In the genomic region with DNA sequence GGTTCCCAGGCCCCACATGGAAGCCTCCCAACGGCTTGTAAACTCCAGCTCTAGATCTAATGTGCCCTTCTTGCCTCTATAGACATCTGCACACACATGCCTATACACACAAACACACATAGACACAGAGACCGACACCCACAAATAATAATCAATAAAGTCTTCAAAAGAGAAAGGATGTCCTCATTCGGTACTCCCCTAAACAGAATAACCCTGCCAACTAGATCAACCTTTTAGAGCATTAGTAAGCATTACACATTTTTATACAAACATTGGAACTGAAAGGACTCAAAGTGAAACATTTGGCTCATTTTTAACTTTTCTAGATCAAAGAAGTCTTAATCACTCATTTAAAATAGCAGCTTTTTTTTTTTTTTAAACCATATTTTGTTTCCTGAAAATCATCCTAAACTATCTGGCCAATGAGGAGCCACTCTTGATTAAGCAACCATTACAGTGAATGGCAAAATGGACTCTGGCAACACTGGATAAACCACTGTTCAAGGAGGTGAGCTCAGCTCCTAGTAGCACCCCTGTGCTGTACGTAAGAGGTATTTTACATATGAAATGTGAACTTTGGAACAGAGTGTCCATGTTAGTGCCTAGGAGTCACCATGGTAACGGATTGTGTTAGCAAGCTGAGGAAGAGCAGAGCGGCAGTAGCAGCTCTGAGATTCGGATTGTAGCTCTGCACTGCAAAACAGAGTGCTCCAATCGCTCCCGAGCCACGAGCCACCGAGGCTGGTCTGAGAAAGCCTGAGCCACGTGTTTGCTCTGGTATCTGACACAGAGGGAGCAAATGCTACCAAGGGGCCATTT, we compare ENCODE assay signal across 8 mouse cellular contexts. TPM values are rescaled to one million over a fixed set of nuclear protein-coding genes. Genes with fewer than 3 reads are reported as not detected.
A peak's percentile ranks its signal among the peaks of the same experiment; 100 is the strongest.
DNase-seq lines count a peak whose midpoint lies in the region; ATAC-seq lines count a peak whose summit lies in the region.
"Had no signal": no experiment of that assay in that cellular context is flagged by ENCODE, and none has a peak within 500 bp of the region (broad histone marks: within the 10 kb centered on the region; RNA-seq: fewer than 3 reads in every experiment).

No protein-coding gene starts in this region.

- H3K4me1 ChIP-seq in intestine, embryonic 14.5 days (replicated peaks; ENCODE audit: control insufficient read depth, insufficient read depth, low read length), result no peaks in the 10 kb centered on the region
- H3K4me1 ChIP-seq in midbrain, embryonic 15.5 days, result peaks cover 5% of the 10 kb centered on the region
- H3K4me1 ChIP-seq in heart, embryonic 12.5 days (replicated peaks), result peaks cover 41% of the 10 kb centered on the region

- no peak overlapping the region for H3K9ac ChIP-seq in intestine, embryonic 14.5 days (ENCODE audit: low read length)
- H3K9ac ChIP-seq in midbrain, embryonic 15.5 days, result no peak overlapping the region
- no peak overlapping the region for H3K9ac ChIP-seq in heart, embryonic 12.5 days

- peak; percentile 94 for ATAC-seq in intestine, embryonic 14.5 days (replicated peaks; ENCODE audit: low FRiP score, low TSS enrichment, low read depth)
- peak; percentile 85 for ATAC-seq in midbrain, embryonic 15.5 days (replicated peaks)
- ATAC-seq in granulocyte monocyte progenitor cell, adult 5-6 weeks (replicated peaks; ENCODE audit: poor library complexity, severe bottlenecking), result no peak
- ATAC-seq in heart, embryonic 12.5 days (ENCODE audit: insufficient number of reproducible peaks, low FRiP score), result no peak

- peak; percentile 36 to 53 for DNase-seq in layer of hippocampus, postnatal 14 days (ENCODE audit: low spot score in 2 of 2)
- no peak for DNase-seq in layer of hippocampus, adult 8-10 months (ENCODE audit: low spot score in 2 of 2)
- DNase-seq in embryo, embryonic 11 days, result peak; percentile 28
- peak; percentile 50 for DNase-seq in intestine, embryonic 14.5 days (ENCODE audit: low spot score)
- DNase-seq: cerebellum, adult 2 months had no signal

- H3K27me3 ChIP-seq in intestine, embryonic 14.5 days (replicated peaks; ENCODE audit: control insufficient read depth, insufficient read depth, low read length), result no peaks in the 10 kb centered on the region
- no peaks in the 10 kb centered on the region for H3K27me3 ChIP-seq in midbrain, embryonic 15.5 days (replicated peaks)
- H3K27me3 ChIP-seq in heart, embryonic 12.5 days (replicated peaks), result no peaks in the 10 kb centered on the region

- H3K4me2 ChIP-seq in intestine, embryonic 14.5 days (ENCODE audit: low read length), result no peak overlapping the region
- H3K4me2 ChIP-seq in midbrain, embryonic 15.5 days, result 0 out of 2 replicates have a peak overlapping the region, but pooled peaks have one; percentile 8
- H3K4me2 ChIP-seq in heart, embryonic 12.5 days, result no peak overlapping the region

- 61% methylated on average over 12 of the region's 12 CpGs for WGBS in intestine, embryonic 14.5 days
- 41% methylated on average over 12 of the region's 12 CpGs for WGBS in midbrain, embryonic 15.5 days
- WGBS in heart, embryonic 12.5 days, result 79% methylated on average over 12 of the region's 12 CpGs

- no peak overlapping the region for H3K4me3 ChIP-seq in intestine, embryonic 14.5 days (ENCODE audit: low read depth, low read length)
- no peak overlapping the region for H3K4me3 ChIP-seq in midbrain, embryonic 15.5 days
- no peak overlapping the region for H3K4me3 ChIP-seq in heart, embryonic 12.5 days

- H3K27ac ChIP-seq in intestine, embryonic 14.5 days (ENCODE audit: low read depth), result no peak overlapping the region
- H3K27ac ChIP-seq in midbrain, embryonic 15.5 days, result peak overlapping the region; percentile 54; the same call in 1 of the 2 replicates
- H3K27ac ChIP-seq in heart, embryonic 12.5 days (ENCODE audit: poor library complexity, severe bottlenecking), result no peak overlapping the region

- no peaks in the 10 kb centered on the region for H3K36me3 ChIP-seq in intestine, embryonic 14.5 days (ENCODE audit: control insufficient read depth, insufficient read depth, low read length)
- H3K36me3 ChIP-seq in midbrain, embryonic 15.5 days (replicated peaks), result no peaks in the 10 kb centered on the region
- no peaks in the 10 kb centered on the region for H3K36me3 ChIP-seq in heart, embryonic 12.5 days

- H3K9me3 ChIP-seq in intestine, embryonic 14.5 days (ENCODE audit: control insufficient read depth, low read length), result no peaks in the 10 kb centered on the region
- no peaks in the 10 kb centered on the region for H3K9me3 ChIP-seq in midbrain, embryonic 15.5 days
- H3K9me3 ChIP-seq in heart, embryonic 12.5 days (replicated peaks), result no peaks in the 10 kb centered on the region

RNA-seq across cellular contexts. Expression of gene Sgms1, which starts 30.6 kb away (rescaled TPM):
- total RNA-seq in layer of hippocampus, postnatal 14 days (2021), result 10 to 100 TPM; 45.9 to 50.9 TPM
- 10 to 100 TPM; 46.6 to 58.3 (median 50.3) TPM for total RNA-seq in layer of hippocampus, adult 8-10 months (2022)
- polyA plus RNA-seq in intestine, embryonic 14.5 days (2014; fragmentation: Nextera tagmentation; extraction: Ambion mirVana), result 37.5 and 38.2 TPM in 2 replicates
- 21.5 and 22.3 TPM in 2 replicates for polyA plus RNA-seq in midbrain, embryonic 15.5 days (2015; fragmentation: Nextera tagmentation; extraction: Ambion mirVana)
- total RNA-seq in granulocyte monocyte progenitor cell, adult 5-6 weeks (2014; fragmentation: Nextera tagmentation), result 14.6 and 21.0 TPM in 2 replicates
- total RNA-seq in granulocyte monocyte progenitor cell, adult 5-6 weeks (2017), result 13.2 and 18.1 TPM in 2 replicates
- 45.0 and 49.9 TPM in 2 replicates for polyA plus RNA-seq in heart, embryonic 12.5 days (2016; fragmentation: Nextera tagmentation; extraction: Ambion mirVana)

Comparison
In these comparisons a context has a peak if more than half of its experiments do, and no peak if none do; other contexts are left out.
1. DNase-seq: peak in layer of hippocampus, postnatal 14 days (2 of 2), embryo, embryonic 11 days (single experiment) and intestine, embryonic 14.5 days (single experiment); none in layer of hippocampus, adult 8-10 months (0 of 2).
2. ATAC-seq: peak in intestine, embryonic 14.5 days (single experiment) and midbrain, embryonic 15.5 days (single experiment); none in granulocyte monocyte progenitor cell, adult 5-6 weeks (single experiment) and heart, embryonic 12.5 days (single experiment).